Mouse (Mus musculus) cerebral cortex, adult 2 months (tissue): ENCODE measurements around the gene Prkab2.

Experiments used
- WGBS: fragments of 180-500 bp; shearing (Covaris S2); methylation state at CpG from one replicate; pipeline ENCODE4 v1.1.7; 2018; 5-methylcytosine and 5-hydroxymethylcytosine counted together

Gene Prkab2

DNA sequence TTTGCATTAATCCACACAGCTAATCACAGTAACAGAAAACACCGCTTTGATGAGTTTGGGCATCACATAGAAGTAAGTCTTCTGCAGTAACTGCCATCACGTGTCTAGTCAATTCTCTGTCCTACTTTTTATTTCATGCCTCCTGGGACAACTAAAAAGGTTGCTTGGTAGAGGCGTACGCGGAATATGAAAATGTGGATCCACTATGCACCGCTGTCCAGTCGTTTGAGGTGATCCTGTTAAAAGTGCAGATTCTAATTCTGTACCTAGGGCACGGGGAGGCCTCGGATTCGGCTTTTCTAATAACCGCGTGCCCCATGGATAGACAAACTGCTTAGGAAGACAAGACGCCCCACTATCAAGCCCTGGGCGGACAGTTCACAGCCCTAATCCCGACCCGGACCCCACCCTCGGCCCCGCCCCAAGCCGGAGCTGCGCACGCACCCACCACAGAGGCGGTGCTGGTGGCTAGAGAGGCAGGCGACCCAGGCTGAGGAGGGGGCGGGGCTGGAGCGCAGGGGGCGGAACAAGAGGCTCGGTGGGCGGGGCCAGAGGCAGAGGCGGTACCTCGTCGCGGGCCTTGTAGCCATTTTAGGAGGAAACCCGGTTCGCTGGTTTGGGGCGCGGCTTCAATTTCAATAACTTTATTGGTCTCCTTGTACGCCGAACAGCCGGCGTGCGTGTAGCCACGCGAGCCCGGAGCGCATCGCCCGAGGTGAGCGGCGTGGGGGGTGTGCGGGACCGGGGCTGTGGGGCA is at the start of gene Prkab2:
Prkab2 (plus strand) TSS at position 539 of the 757 bp plus-strand sequence.
- WGBS, result 1% methylated on average over 51 of the region's 51 CpGs

- WGBS, result 3% methylated on average over 20 of the region's 20 CpGs
Measured at GRCm38 (mm10) chr3:97609201-97609844, 48.7 kb upstream of the Prkab2 start.

- under 1% methylated on average over 56 of the region's 56 CpGs for WGBS
Measured at GRCm38 (mm10) chr3:97609845-97610410, 48.1 kb upstream of the Prkab2 start, which contains the start of gene Chd1l. TSS of gene Chd1l (minus strand) at chr3:97610203.

- WGBS, result 90% methylated on average over 6 of the region's 6 CpGs
Measured at GRCm38 (mm10) chr3:97611021-97611420, 47.0 kb upstream of the Prkab2 start.

DNA sequence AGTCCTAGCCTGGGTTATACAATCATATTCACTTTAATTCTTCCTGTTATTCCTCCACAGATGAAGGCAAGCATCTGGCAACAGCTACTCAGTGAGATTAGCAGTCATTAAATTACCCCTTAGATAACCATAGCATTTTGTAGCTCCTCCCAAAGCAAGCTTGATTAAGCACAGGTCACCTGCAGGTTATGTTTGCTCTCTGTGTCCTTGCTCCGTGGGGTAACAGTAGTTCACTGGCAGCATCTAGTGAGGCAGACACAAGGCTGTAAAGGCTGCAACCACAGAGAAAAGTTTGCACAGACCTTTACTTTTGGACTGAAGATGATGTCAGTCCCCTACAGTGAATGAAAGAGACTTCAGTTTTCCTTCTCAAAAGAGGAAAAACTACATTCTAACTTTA is 42.8 kb upstream of the Prkab2 start:
- WGBS, result 44% methylated on average over 1 of the region's 1 CpGs

- 86% methylated on average over 4 of the region's 4 CpGs for WGBS
Measured at GRCm38 (mm10) chr3:97615933-97616332, 42.1 kb upstream of the Prkab2 start.

GRCm38 (mm10) chr3:97617091-97617825 is 40.7 kb upstream of the Prkab2 start:
- WGBS, result 91% methylated on average over 19 of the region's 19 CpGs

DNA sequence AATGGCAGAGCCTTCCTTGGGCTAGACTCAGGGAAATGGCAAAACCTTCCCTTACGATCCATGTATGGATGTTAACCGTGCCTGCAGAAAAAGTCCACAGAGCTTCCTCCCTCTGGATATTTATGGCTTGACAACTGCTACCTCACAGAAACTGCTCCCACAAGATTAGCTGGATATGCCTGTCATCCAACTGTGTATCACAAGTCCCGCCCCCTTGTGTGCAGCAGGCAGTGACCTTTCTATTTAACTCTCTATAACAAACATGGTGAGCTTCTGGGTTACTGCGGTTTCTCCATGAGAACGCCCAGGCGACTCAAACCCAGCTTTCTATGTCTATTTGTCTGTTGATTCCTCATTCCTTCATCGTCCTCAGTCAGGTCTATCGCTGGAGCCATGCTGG is 40.1 kb upstream of the Prkab2 start:
- WGBS, result 81% methylated on average over 8 of the region's 8 CpGs

- 93% methylated on average over 4 of the region's 4 CpGs for WGBS
Measured at GRCm38 (mm10) chr3:97620657-97621056, 37.3 kb upstream of the Prkab2 start.

- WGBS, result 44% methylated on average over 2 of the region's 2 CpGs
Measured at GRCm38 (mm10) chr3:97624611-97625010, 33.4 kb upstream of the Prkab2 start.

GRCm38 (mm10) chr3:97627893-97628292 is 30.1 kb upstream of the Prkab2 start:
- WGBS, result 82% methylated on average over 7 of the region's 7 CpGs

- WGBS, result 26% methylated on average over 18 of the region's 18 CpGs
Measured at GRCm38 (mm10) chr3:97628391-97629001, 29.5 kb upstream of the Prkab2 start, which contains the start of gene Fmo5. TSS of gene Fmo5 (plus strand) at chr3:97628804.

DNA sequence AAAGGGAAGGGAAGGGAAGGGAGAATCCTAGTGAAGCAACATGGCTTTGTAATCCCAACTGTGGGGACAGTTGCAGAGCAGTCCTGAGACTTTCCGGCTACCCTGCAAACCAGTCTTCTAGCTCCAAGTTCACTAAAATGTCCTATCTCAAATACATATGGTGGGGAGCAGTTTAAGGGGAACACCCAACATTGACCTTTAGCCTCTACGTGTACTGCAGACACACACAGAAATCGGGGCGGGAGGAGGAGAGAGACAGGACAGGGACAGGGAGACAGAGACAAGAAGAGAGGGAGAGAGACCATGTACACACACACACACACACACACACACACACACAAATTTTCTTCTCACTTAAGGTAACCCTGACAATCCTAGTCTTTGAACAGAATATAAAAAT is 28.1 kb upstream of the Prkab2 start:
- 86% methylated on average over 4 of the region's 4 CpGs for WGBS

GRCm38 (mm10) chr3:97630746-97631145 is 27.2 kb upstream of the Prkab2 start:
- WGBS, result 100% methylated on average over 4 of the region's 4 CpGs

DNA sequence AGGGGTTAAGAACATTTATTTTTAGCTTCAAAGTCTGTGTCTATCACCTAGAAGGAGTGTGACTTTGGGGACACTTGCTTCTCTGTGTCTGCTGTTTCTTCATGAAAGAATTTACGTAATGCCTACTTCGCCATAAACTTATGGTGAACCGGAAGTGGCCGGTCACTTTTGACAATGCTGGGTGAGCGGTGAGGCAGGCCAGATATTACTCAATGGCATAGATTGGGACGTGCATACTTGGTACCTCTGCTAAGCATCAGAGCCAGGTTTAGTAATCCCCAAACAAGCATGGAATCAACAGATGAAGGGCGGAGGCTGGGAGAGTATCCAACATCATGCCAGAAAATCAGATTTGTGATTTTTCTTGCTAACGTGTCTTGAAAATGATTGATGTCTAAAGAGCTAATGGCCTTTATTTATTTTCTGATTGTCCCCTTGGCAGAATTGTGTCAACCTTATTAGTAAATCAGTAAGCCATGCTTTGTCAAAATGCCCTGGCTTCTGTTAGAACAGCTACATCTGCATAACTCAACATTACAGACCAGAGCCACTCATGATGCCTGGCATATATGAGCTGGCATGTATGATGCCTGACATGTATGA is 26.6 kb upstream of the Prkab2 start:
- 89% methylated on average over 8 of the region's 8 CpGs for WGBS

DNA sequence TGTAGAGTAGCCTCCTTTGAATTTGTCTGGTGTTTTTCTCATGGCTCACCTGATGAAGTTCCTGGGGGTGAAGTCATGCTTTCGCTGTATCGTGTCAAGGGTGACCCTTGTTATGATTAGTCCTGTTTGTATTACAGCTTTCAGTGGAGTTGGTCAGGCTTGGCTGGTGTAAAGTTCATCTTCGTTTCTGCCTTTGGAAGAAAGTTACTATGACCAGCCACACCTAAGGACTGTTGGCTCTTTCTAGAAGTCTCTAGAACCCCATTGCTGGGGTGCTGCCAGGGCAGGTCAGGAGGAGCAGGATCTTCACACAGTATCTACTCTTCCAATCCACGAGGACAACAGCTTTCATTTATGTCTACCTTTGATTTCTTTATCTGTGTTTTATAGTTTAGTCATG is 24.5 kb upstream of the Prkab2 start:
- 83% methylated on average over 4 of the region's 4 CpGs for WGBS

GRCm38 (mm10) chr3:97634288-97634761 is 23.7 kb upstream of the Prkab2 start:
- WGBS, result 52% methylated on average over 3 of the region's 3 CpGs

DNA sequence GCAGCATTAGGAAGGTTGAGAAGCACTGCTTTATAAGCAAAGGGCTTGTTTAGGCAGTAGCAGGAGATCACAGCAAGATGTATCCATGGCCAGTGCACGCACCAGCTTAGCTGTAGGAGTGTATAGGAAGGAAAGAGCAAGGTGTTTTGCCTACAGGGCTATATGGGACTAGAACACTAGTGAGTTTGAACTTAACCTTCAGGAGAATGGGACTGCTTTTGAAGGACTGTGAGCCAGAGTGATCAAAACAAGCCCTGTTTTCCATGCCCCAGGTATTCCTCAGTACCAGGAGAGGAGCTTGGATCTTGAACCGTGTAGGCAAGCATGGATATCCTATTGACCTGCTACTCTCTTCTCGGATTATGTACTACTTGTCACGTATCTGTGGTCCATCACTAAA is 16.6 kb upstream of the Prkab2 start:
- WGBS, result 90% methylated on average over 4 of the region's 4 CpGs

- 89% methylated on average over 9 of the region's 9 CpGs for WGBS
Measured at GRCm38 (mm10) chr3:97642001-97642400, 16.0 kb upstream of the Prkab2 start.

DNA sequence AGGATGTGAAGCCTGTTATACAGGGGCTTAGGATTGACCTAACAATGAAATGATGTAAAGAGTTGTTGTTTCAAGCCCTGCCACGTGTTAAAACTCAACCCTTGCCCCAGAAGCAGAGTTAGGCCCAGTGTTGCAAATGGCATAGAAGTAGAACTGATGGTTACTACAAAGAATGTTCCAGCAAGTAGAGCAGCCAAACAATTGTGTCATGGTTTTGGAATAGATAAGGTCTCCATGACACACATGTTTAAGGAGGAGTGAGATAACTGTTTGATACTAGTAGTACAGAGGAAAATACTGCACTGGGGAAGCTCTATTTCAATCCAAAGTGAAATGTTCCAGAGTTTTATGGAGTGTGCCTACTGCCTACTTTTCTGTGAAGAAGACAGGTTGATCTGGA is 9.5 kb upstream of the Prkab2 start:
- WGBS, result 45% methylated on average over 1 of the region's 1 CpGs

GRCm38 (mm10) chr3:97649022-97649421 is 9.0 kb upstream of the Prkab2 start:
- WGBS, result 74% methylated on average over 3 of the region's 3 CpGs
